Mouse (Mus musculus): ENCODE results near the gene Nol11. TPM values are rescaled to one million over a fixed set of nuclear protein-coding genes. Genes with fewer than 3 reads are reported as not detected.

Gene Nol11
- polyA plus RNA-seq, 1 experiment from 2014 or later: 50.8 TPM

Other genes starting within 250 kb of the Nol11 start
- 137 and 153 TPM in 2 replicates for gene Kpna2, start 189.8 kb downstream of the Nol11 start, polyA plus RNA-seq (2015; fragmentation: Nextera tagmentation; extraction: Ambion mirVana)
- gene 1810010H24Rik, start 163.7 kb downstream of the Nol11 start, polyA plus RNA-seq (2015; fragmentation: Nextera tagmentation; extraction: Ambion mirVana): 5.8 and 6.8 TPM in 2 replicates
- 28.9 and 34.1 TPM in 2 replicates for gene Bptf, start 57.3 kb downstream of the Nol11 start, polyA plus RNA-seq (2015; fragmentation: Nextera tagmentation; extraction: Ambion mirVana)

Data from midbrain, embryonic 16.5 days (tissue).